Mouse (Mus musculus) urinary bladder, postnatal 36 days (tissue): ENCODE measurements at regions not wholly inside any gene's neighbourhood (a gene's known extent, or its start where the extent isn't known, plus 50 kb on each side); places are given as distances from the start of the nearest gene placed in this dataset.

Experiments
- DNase-seq, 2 experiments: peaks; one replicate each; pipeline ENCODE4 v3.0.0; 2022; ENCODE audit warnings: low spot score in 2 of 2, mixed read lengths in 1 of 2

GRCm38 (mm10) chr4:53219351-53219750 lies 59.7 kb upstream of the Abca1 start:
- peak; percentile 43 to 63 for DNase-seq

- DNase-seq = no peak
Observed at GRCm38 (mm10) chr4:53218752-53219151, 59.1 kb upstream of the Abca1 start.

- DNase-seq = no peak
Observed at GRCm38 (mm10) chr4:53218291-53218640, 58.6 kb upstream of the Abca1 start.

DNA sequence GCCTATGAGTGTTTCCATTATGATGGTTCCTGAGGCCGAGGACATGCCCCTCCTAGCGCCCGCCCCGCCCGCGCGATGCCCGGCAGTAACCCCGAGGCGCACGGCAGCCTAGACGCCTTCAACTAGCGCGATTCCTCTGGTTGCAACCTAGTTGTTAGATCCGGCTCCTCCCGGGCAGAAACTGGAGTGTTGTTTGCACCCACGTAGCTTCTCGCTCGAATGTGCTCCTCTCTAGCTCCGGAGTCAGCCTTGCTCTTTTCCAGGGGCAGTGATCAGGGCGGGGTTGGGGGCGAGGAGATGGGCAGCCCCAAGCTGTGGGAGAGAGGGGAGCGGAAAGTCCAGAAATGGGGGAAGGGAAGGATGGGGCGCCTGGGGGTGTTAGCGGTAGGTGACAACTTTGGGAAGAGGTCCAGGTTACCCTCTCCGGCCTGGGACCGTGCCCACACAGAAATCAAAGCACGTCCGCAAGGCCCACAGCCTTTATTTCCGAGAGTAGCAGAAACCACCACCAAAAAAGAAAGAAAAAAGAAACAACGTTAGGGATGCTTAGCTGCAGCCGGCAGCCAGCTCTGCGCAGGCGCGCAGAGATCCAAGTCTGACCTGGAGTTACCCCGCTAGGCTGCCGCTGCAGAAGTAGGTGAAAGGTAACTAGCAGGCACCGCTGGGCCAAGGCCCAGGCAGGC lies 58.1 kb upstream of the Abca1 start:
- peak; percentile 77 to 85 for DNase-seq

DNA sequence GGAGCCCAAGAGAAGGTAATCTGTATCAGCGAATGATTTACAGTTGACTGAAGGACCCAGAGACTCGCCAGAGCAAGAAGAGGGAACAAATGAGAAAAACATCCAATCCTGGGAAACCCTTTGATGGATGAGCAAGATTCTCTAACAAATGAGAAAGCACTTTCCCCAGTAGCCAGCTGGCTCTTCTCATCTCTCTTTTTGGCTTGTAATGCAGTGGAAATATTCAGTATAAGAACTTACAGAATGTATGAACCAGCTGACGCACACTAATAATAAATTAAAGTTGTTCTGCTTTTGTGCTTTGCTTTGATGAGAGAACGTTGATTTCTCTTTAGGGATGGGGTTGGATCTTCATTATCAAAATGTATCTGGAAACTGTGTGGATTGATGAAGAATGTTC lies 52.8 kb upstream of the Abca1 start:
- DNase-seq = no peak

GRCm38 (mm10) chr4:53210685-53211084 lies 51.0 kb upstream of the Abca1 start:
- no peak for DNase-seq
